Mouse (Mus musculus) lung, embryonic 14.5 days (tissue): ENCODE measurements at regions not wholly inside any gene's neighbourhood (a gene's known extent, or its start where the extent isn't known, plus 50 kb on each side); places are given as distances from the start of the nearest gene placed in this dataset.

Experiments used
- ATAC-seq: fragments of 200-750 bp; cut with Nextera tagmentation; 2 replicates; pipeline ENCODE4 v1.8.0; 2017; ENCODE audit warnings: mild to moderate bottlenecking, moderate TSS enrichment, moderate library complexity; ENCODE audit not compliant: insufficient read depth
- DNase-seq: peaks from one replicate; pipeline ENCODE4 v3.0.0-alpha.2; 2015
- H3K27ac ChIP-seq: fragments of 300-500 bp; sonication (generic); 2 replicates; pipeline ENCODE4 v1.5.1; 2014; ENCODE audit warnings: low read depth, mild to moderate bottlenecking, moderate library complexity
- H3K27me3 ChIP-seq: fragments of 300-500 bp; sonication (generic); 2 replicates; pipeline ENCODE4 v1.6.1; 2014; ENCODE audit warnings: low read length, control low read depth; ENCODE audit not compliant: insufficient read depth
- H3K36me3 ChIP-seq: fragments of 300-500 bp; sonication (generic); 2 replicates; pipeline ENCODE4 v1.6.1; 2014; ENCODE audit warnings: control low read depth; ENCODE audit not compliant: insufficient read depth
- H3K4me1 ChIP-seq: fragments of 300-500 bp; sonication (generic); 2 replicates; pipeline ENCODE4 v1.6.1; 2014; ENCODE audit warnings: antibody characterized with exemption, control low read depth; ENCODE audit not compliant: insufficient read depth
- H3K4me2 ChIP-seq: fragments of 300-500 bp; sonication (generic); 2 replicates; pipeline ENCODE4 v1.6.1; 2014; ENCODE audit warnings: mild to moderate bottlenecking
- H3K4me3 ChIP-seq: fragments of 300-500 bp; sonication (generic); 2 replicates; pipeline ENCODE4 v1.5.1; 2014; ENCODE audit warnings: low read depth, low read length
- H3K9ac ChIP-seq: fragments of 300-500 bp; sonication (generic); 2 replicates; pipeline ENCODE4 v1.6.1; 2014
- H3K9me3 ChIP-seq: fragments of 300-500 bp; sonication (generic); 2 replicates; pipeline ENCODE4 v1.6.1; 2016; ENCODE audit warnings: low read depth, low read length, control low read depth
- CTCF ChIP-seq: IDR thresholded peaks from 2 replicates; pipeline ENCODE4 v1.5.1; 2016; ENCODE audit warnings: antibody characterized with exemption, low read depth
- WGBS: fragments of 180-500 bp; shearing (Covaris S2); extraction: QIAGEN DNeasy Blood & Tissue Kit; methylation state at CpG from one replicate; pipeline ENCODE4 v1.1.7; 2014; 5-methylcytosine and 5-hydroxymethylcytosine counted together

DNA sequence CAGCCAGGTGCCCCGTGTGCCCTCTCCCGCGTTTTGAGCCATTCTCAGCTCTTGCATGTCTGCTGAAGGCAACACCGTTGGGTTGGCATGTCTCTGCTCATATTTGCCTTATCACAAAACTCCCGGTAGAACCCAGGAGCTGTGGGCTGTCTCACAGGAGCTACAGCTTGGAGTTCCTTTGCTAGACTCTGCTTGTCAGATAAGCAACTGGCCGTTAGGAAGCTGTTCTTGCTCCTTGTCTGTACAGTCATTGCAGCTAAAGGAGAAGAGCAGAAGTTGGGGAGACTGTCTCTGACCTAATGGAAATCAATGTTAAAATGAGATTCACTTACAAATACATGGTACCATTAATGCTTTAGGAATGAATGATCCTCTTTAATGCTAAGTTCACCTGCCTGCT lies 72.8 kb upstream of the Ntrk2 start:
- no peak overlapping the region for H3K4me3 ChIP-seq
- DNase-seq (no peak), ATAC-seq (no peak)
- H3K4me1 ChIP-seq = no peaks in the 10 kb centered on the region
- no peak overlapping the region for H3K27ac ChIP-seq
- TF ChIP-seq CTCF = no peak
- no peaks in the 10 kb centered on the region for H3K27me3 ChIP-seq
- H3K9me3 ChIP-seq = no peaks in the 10 kb centered on the region
- no peaks in the 10 kb centered on the region for H3K36me3 ChIP-seq
- WGBS = 72% methylated on average over 6 of the region's 6 CpGs
- H3K9ac ChIP-seq = no peak overlapping the region
- no peak overlapping the region for H3K4me2 ChIP-seq

DNA sequence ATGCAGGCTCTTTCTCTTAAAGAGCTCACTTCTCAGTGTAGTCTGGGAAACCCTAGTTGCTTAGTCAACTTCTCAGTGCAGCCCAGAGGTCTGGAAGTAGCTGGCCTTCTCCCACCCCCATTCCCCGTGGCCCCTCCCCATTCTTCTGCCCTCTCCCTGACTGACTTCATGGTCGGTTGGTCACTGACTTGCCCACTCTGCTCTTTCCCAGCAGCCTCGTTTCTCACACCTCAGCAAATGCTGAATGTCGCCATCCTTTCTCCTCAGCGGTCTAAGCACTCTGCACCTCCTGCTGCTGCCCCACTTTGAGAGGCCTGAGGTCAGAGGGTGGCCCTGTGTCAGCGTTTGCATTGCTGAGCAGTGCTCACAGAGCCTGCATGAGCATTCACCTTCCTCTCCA lies 70.8 kb upstream of the Ntrk2 start:
- no peak for DNase-seq
- Histone ChIP-seq H3K4me1 (no peaks in the 10 kb centered on the region), H3K36me3 (no peaks in the 10 kb centered on the region), H3K9ac (no peak overlapping the region), H3K4me3 (no peak overlapping the region), H3K27me3 (no peaks in the 10 kb centered on the region), H3K27ac (no peak overlapping the region), H3K4me2 (no peak overlapping the region), H3K9me3 (no peaks in the 10 kb centered on the region)
- TF ChIP-seq CTCF = no peak
- no peak for ATAC-seq
- WGBS = 14% methylated on average over 6 of the region's 6 CpGs

DNA sequence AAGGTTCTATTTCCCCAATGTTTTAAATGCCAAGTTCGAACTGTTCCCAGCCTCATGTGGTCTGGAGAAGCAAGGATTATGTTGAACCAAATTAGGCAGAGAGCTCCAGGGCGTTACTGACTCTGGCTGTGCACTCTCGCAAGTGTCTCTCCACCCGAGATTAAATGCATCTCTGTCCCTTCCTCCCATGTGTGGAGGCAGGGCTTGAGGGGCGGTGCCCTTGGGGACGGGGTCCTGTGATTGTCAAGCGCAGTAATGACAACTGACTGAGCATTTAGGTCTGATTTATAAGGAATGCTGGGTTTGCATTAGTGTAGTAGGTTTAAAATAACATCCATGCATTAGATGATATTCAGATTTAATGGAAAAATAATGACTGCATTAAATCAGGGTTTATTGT lies 65.6 kb upstream of the Ntrk2 start:
- no peak overlapping the region for H3K4me3 ChIP-seq
- no peak for TF ChIP-seq CTCF
- H3K4me1 ChIP-seq = no peaks in the 10 kb centered on the region
- H3K9me3 ChIP-seq = no peaks in the 10 kb centered on the region
- ATAC-seq (no peak), DNase-seq (no peak)
- H3K27ac ChIP-seq = no peak overlapping the region
- no peaks in the 10 kb centered on the region for H3K36me3 ChIP-seq
- no peaks in the 10 kb centered on the region for H3K27me3 ChIP-seq
- no peak overlapping the region for H3K9ac ChIP-seq
- H3K4me2 ChIP-seq = no peak overlapping the region
- 58% methylated on average over 7 of the region's 7 CpGs for WGBS

DNA sequence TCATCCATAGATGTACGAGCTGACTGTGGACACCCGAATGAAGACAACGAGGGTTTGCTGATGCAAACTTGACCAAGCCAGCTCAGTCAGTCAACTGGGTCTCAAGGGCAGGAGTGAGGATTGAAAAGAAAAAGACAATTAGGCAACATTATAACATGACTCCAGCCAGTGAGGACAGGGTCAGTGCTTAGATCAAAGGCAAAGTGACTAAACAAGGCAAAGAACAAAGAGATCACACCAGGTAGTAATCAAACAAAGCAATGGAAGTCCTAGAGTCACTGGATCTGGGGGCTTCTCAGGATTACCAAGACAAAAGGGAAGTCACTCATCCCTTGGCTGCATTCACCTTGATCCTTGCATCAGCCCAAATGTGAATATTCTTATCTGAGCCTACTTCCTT lies 60.3 kb upstream of the Ntrk2 start:
- H3K4me2 ChIP-seq = no peak overlapping the region
- H3K4me1 ChIP-seq = no peaks in the 10 kb centered on the region
- no peak for TF ChIP-seq CTCF
- no peak for ATAC-seq
- no peak for DNase-seq
- 79% methylated on average over 3 of the region's 3 CpGs for WGBS
- no peaks in the 10 kb centered on the region for H3K36me3 ChIP-seq
- H3K27ac ChIP-seq = no peak overlapping the region
- no peak overlapping the region for H3K4me3 ChIP-seq
- H3K9ac ChIP-seq = no peak overlapping the region
- H3K9me3 ChIP-seq = no peaks in the 10 kb centered on the region
- H3K27me3 ChIP-seq = no peaks in the 10 kb centered on the region

DNA sequence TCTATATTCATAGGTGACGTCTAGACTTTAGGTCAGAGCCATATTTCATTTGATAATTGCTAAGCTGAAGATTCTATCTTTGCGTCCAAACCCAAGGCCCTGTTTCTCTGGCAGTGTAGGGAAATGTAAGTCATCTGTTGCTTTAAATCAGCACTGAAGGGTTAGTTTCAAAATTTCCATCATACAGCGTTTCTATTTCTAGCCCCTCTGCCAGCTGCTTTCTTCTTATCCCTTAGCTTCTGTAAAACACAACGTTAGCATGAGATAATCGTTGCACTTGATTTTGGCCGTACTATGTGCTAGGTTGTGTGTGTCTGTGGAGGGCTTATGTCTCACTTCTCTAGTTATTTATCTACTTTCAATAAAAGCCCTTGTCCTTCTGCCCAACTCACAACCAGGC lies 58.7 kb upstream of the Ntrk2 start:
- 67% methylated on average over 6 of the region's 6 CpGs for WGBS
- ATAC-seq (no peak), DNase-seq (no peak)
- Histone ChIP-seq H3K27ac (no peak overlapping the region), H3K9ac (no peak overlapping the region), H3K4me2 (no peak overlapping the region), H3K9me3 (no peaks in the 10 kb centered on the region), H3K4me1 (no peaks in the 10 kb centered on the region), H3K27me3 (no peaks in the 10 kb centered on the region), H3K36me3 (no peaks in the 10 kb centered on the region), H3K4me3 (no peak overlapping the region)
- no peak for TF ChIP-seq CTCF

DNA sequence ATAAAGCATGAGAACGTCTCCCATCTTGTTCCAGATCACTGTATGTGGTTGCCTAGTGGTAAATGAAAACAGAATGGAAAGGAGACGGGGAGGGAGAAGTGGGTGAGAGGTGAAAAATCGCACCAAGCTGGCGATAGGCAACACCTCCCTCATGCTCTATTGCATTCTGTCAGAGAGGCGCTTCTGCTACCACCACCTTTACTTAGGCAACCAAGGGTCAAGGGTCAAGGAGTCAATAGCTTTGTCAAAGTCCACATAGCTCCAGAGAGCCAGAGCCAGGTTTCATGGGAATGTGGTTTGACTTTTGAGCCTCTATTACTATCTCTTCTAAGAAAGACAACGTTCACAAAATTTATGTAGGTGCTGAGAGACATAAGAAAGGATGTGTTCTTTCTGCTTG lies 50.2 kb upstream of the Ntrk2 start:
- ATAC-seq = no peak
- WGBS = 45% methylated on average over 6 of the region's 6 CpGs
- no peaks in the 10 kb centered on the region for H3K9me3 ChIP-seq
- DNase-seq = no peak
- no peak overlapping the region for H3K27ac ChIP-seq
- no peaks in the 10 kb centered on the region for H3K4me1 ChIP-seq
- no peak overlapping the region for H3K4me3 ChIP-seq
- H3K4me2 ChIP-seq = no peak overlapping the region
- H3K27me3 ChIP-seq = no peaks in the 10 kb centered on the region
- TF ChIP-seq CTCF = no peak
- H3K9ac ChIP-seq = no peak overlapping the region
- H3K36me3 ChIP-seq = no peaks in the 10 kb centered on the region
